Mouse (Mus musculus) embryonic fibroblast, embryonic 13.5 days (primary cell): ENCODE data around the gene Fam124a. TPM values are rescaled to one million over a fixed set of nuclear protein-coding genes. Genes with fewer than 3 reads are reported as not detected.
"Not testable (repeated sequence)": the region's sequence is repeated elsewhere in the genome, so short reads cannot be mapped to it uniquely, and the experiment has no call there.

Experiments
- H3K27ac ChIP-seq: 2 replicates; pipeline ENCODE4 v1.5.1; 2012; ENCODE audit warnings: low read length, control low read depth, inconsistent platforms; ENCODE audit not compliant: insufficient read depth
- H3K4me1 ChIP-seq: 2 replicates; pipeline ENCODE4 v1.6.1; 2011; ENCODE audit warnings: low read length; ENCODE audit not compliant: control insufficient read depth, insufficient read depth
- H3K4me3 ChIP-seq: 2 replicates; pipeline ENCODE4 v1.5.1; 2011; ENCODE audit warnings: mild to moderate bottlenecking, control low read depth, low read length; ENCODE audit not compliant: insufficient read depth
- CTCF ChIP-seq: IDR thresholded peaks from 2 replicates; pipeline ENCODE4 v1.5.1; 2011; ENCODE audit warnings: mild to moderate bottlenecking, control low read depth, low read length, moderate library complexity, borderline replicate concordance; ENCODE audit not compliant: insufficient read depth
- POLR2A ChIP-seq: IDR thresholded peaks from 2 replicates; pipeline ENCODE4 v1.6.1; 2011; ENCODE audit warnings: low read depth, mild to moderate bottlenecking, control low read depth, low read length, moderate library complexity
- polyA plus RNA-seq: library from polyadenylated mRNA; stranded (reverse); fragments of >200 nt; gene quantifications from 2 replicates; pipeline ENCODE4 v1.2.4, GENCODE M21; 2011; ENCODE audit warnings: low read depth; ENCODE audit not compliant: missing spikeins, insufficient read length

Gene Fam124a
- polyA plus RNA-seq, 1 experiment: 1.9 TPM

DNA sequence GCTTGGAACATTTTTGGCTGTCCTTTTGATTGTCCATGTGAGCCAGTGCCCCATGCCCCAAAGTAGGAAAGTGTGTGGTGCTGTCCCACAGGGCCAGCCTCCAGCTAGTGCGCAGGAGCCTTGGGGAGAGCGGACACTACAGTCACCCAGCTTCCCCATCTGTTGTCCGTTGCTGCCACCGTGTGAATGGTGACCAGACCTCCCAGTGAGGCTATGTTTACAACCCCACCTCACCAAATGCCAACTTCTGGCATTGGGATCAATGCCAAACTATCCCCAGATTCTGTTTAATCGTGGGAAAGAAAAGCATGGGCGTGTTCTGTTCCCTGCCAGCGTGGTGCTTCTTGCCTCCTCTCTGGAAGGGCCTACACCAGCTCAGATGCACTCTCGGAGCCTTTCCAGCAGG is 52.3 kb downstream of the Fam124a start:
- TF ChIP-seq POLR2A (no peak), CTCF (peak; percentile 26; the same call in 1 of the 2 replicates)
- H3K4me3 ChIP-seq: no peak overlapping the region
- H3K27ac ChIP-seq: no peak overlapping the region
- H3K4me1 ChIP-seq: no peaks in the 10 kb centered on the region

DNA sequence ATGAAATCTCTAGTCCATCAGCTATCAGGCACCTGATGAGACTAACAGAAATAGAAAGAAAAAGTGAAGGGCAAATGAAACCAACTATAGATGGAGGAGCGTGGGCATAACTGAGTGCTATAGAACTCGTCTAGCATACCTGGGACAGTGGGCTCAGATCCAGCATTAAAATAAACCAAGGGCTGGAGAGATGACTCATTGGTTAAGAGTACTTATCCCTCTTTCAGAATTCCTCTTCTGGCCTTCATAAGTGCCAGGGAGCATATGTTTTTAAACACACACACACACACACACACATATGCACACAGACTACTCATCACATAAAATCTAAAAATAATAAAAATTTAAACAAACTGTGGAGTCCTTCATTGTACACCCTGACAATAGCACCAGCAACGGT is 54.4 kb downstream of the Fam124a start:
- Histone ChIP-seq H3K4me3 (no peak overlapping the region), H3K27ac (no peak overlapping the region), H3K4me1 (no peaks in the 10 kb centered on the region)
- TF ChIP-seq CTCF (no peak), POLR2A (no peak)

DNA sequence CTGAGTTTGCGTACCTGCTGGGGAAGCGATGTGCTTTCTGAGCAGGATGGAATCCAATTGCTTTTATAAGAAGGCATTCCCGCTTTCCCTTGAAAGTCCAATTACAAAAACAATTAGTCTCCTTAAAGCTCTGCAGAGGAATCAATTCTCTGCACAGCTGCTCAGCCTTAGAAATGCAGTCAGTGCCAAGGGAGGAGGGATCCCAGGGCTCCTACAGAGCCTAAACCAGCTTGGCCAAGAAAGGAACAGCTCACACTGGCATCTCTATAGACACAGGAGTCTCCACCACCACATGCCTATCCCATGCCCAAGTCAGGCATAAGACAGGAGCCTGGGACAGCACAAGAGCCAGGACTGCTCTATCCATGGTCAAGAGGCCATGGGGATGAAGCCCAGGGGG is 66.9 kb downstream of the Fam124a start:
- Histone ChIP-seq H3K4me3 (no peak overlapping the region), H3K4me1 (no peaks in the 10 kb centered on the region), H3K27ac (no peak overlapping the region)
- TF ChIP-seq CTCF (no peak), POLR2A (no peak)

DNA sequence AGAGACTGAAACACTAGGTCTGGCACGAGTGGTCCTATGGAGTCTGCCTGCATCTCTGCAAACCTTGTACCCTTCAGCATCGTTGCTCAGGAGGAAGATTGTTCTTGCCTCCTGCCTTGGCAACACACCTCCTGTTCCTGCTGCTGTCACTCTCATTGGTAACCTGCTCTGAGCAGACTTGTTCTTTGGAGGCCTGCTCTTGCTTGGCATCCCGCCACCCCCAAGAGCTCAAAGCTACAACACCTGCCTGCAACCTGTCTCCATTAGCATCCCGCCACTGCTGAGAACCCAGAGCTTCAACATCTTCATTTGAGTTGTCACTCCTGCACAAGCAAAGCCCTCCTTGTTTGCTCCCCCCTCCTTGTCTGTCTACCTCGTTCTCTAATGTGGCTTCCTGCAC is 72.4 kb downstream of the Fam124a start:
- Histone ChIP-seq H3K4me3 (no peak overlapping the region), H3K27ac (no peak overlapping the region), H3K4me1 (no peaks in the 10 kb centered on the region)
- no peak for TF ChIP-seq POLR2A
- TF ChIP-seq CTCF: no peak

DNA sequence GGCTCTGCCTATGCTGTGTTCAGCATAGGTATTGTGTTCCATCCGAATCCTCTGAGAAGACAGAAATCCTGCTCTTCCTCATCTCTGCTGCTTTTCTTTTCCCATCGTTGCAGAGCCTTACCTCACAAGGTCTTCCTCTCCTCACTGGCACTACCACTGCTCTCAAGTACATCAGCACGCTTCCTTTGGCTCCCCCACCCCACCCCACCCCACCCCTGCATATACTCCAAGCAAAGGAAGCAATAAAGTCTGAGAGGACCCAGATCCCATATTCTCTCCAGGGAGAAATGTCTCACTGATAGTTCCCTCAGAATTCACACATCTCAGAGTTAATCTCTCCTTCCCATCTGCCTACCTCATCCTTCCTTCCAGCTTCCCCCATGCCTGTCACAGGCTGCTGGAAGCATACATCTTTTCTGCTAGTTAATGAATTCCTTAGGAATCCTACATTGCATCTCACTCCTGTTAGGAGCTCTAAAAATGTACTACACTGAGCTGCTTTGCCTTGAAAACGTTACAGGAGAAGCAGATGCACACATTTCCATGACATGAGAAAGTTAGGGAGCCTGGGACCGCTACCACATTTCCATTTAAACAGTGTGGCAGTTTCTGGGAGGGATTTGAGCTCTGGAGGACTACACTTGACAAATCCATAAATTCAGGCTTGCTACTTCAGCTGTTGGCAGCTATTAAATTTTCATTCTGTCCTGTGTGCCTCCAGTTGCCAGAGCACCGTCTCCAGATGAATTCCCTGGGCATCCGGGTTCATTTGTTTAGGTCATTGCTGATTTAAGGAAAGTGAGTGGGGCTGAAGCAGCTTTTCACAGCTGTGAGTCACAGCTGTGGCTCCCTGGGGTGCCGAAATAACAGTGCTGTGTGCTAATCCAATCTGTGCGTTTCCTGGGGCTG is 82.2 kb downstream of the Fam124a start:
- H3K4me1 ChIP-seq: peaks cover 6% of the 10 kb centered on the region
- H3K4me3 ChIP-seq: no peak overlapping the region
- TF ChIP-seq POLR2A (no peak), CTCF (no peak)
- no peak overlapping the region for H3K27ac ChIP-seq

DNA sequence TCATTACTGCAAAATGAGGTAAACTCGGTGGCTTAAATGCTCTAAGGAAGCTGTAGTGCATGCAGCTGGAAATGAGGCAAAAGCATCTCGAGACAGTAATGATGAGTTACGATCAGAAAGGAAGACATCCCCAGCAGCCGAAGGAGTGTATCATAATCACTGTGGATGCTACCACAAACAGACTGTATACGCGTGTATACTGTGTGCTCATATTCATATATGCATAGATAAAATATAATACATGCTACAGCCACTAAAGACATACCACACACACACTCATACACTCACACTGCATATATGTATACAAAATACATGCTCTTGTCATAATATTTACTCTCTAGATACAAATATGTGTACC is 82.8 kb downstream of the Fam124a start:
- no peak overlapping the region for H3K27ac ChIP-seq
- no peak for TF ChIP-seq CTCF
- TF ChIP-seq POLR2A: no peak
- H3K4me3 ChIP-seq: no peak overlapping the region
- H3K4me1 ChIP-seq: peaks cover 6% of the 10 kb centered on the region

DNA sequence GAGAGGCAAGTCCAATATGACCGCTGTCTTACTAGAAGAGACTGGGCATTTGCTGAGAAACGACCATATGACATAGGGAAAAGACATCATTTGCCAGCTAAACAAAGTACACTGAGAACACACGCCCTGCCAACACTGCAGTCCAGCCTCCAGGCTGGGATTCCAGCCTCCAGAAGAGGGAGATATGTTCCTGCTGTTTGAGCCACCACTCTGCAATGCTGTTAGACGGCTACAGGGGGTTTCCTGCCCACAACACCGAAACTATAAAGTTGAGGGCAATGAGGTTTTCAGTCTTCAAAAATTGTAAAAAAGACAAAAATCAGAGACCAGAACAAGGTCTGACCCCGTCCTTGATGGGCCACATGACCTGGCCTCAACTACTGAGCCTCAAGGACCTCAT is 83.6 kb downstream of the Fam124a start:
- TF ChIP-seq CTCF (no peak), POLR2A (no peak)
- Histone ChIP-seq H3K4me3 (no peak overlapping the region), H3K4me1 (peaks cover 6% of the 10 kb centered on the region), H3K27ac (no peak overlapping the region)

DNA sequence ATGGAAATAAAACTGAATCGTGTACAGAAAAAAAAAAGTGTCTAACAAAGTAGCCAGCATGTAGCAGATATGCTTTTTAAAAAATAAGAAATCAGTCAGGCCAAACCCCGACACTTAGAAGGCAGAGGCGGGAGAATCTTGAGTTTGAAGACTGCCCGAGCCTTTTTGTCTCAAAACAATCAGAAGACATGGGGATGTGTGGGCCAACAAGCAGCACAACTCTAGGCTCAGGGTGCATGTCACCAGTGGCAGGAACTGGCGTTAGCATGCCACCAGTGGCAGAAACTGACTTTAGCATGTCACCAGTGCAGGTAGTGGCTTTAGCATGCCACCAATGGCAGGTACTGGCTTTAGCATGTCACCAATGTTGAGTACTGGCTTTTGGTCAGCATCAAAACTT is 84.0 kb downstream of the Fam124a start:
- H3K27ac ChIP-seq: no peak overlapping the region
- no peak overlapping the region for H3K4me3 ChIP-seq
- no peak for TF ChIP-seq CTCF
- TF ChIP-seq POLR2A: no peak
- H3K4me1 ChIP-seq: peaks cover 6% of the 10 kb centered on the region

DNA sequence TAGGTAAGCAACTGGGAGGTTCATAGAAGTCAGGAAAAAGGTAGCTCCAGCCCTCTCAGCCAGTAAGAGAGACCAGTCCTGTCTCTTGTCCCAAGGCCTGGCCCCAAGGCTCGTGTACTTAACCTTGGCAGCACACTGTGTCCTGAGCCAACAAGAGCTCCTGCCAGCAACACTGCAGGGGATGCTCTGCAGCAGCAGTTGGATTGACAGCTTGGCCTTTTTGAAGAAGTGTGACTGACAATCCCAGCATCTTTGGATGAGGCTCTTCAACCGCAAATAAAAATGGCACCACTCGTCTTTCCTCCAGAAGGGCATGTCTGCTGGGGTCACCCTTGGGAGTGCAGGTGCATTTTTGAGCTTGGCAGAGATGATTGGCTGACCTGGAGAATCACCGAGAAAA is 84.9 kb downstream of the Fam124a start:
- Histone ChIP-seq H3K27ac (no peak overlapping the region), H3K4me3 (no peak overlapping the region), H3K4me1 (peaks cover 6% of the 10 kb centered on the region)
- no peak for TF ChIP-seq CTCF
- TF ChIP-seq POLR2A: no peak

DNA sequence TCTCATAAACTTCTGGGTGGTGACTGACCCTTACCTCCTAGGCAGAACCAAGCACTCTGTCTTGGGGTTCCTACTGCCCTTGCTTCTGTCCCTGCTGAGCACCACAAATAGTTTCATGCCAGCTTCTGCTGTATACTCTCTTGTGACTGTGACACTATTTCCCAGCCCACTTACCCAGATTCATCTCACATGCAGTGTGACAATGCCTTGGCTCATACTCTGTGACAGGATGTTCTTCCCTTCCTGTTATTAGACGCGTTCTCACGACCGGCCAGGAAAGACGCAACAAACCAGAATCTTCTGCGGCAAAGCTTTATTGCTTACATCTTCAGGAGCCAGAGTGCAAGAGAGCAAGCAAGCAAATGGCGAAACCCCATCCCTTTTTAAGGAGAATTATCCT is 86.8 kb downstream of the Fam124a start:
- not testable (repeated sequence) for H3K27ac ChIP-seq, H3K4me1 ChIP-seq, H3K4me3 ChIP-seq

DNA sequence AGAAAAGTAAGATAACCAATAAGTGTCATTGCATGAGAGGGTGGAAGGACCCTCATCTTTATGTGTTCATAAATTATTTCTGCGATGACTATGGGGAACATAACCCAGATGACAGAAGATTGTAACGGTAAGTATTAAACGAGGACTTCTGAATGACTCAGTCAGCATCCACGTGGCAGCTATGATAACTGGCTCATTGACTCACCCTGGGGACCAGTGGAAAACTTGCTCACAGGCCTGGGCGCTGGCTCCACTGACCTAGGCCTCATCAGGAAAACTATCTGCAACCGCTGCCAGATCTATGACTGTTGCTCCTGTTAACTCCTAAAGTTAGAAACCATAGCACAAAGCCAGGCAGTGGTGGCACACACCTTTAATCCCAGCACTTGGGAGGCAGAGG is 92.9 kb downstream of the Fam124a start:
- no peak overlapping the region for H3K4me3 ChIP-seq
- no peaks in the 10 kb centered on the region for H3K4me1 ChIP-seq
- no peak overlapping the region for H3K27ac ChIP-seq
- TF ChIP-seq CTCF (no peak), POLR2A (no peak)
